Mouse (Mus musculus) limb, embryonic 15.5 days (tissue): Measurements from ENCODE around the gene Pde4a. TPM values are rescaled to one million over a fixed set of nuclear protein-coding genes. Genes with fewer than 3 reads are reported as not detected.

Experiments
- ATAC-seq: fragments of 200-750 bp; cut with Nextera tagmentation; 2 replicates; pipeline ENCODE4 v1.8.0; 2017; ENCODE audit warnings: low read depth, moderate TSS enrichment; ENCODE audit not compliant: insufficient number of reproducible peaks, low FRiP score, low TSS enrichment
- H3K27ac ChIP-seq: fragments of 300-500 bp; sonication (generic); 2 replicates; pipeline ENCODE4 v1.5.1; 2015; ENCODE audit warnings: moderate library complexity, mild to moderate bottlenecking, inconsistent platforms
- H3K27me3 ChIP-seq: fragments of 300-500 bp; sonication (generic); 2 replicates; pipeline ENCODE4 v1.6.1; 2015; ENCODE audit warnings: inconsistent platforms
- H3K36me3 ChIP-seq: fragments of 300-500 bp; sonication (generic); 2 replicates; pipeline ENCODE4 v1.6.1; 2015; ENCODE audit warnings: inconsistent platforms
- H3K4me1 ChIP-seq: fragments of 300-500 bp; sonication (generic); 2 replicates; pipeline ENCODE4 v1.6.1; 2015; ENCODE audit warnings: inconsistent platforms
- H3K4me2 ChIP-seq: fragments of 300-500 bp; sonication (generic); 2 replicates; pipeline ENCODE4 v1.6.1; 2015; ENCODE audit warnings: mild to moderate bottlenecking, inconsistent platforms
- H3K4me3 ChIP-seq: fragments of 300-500 bp; sonication (generic); 2 replicates; pipeline ENCODE4 v1.5.1; 2015; ENCODE audit warnings: mild to moderate bottlenecking, inconsistent platforms
- H3K9ac ChIP-seq: fragments of 300-500 bp; sonication (generic); 2 replicates; pipeline ENCODE4 v1.6.1; 2015; ENCODE audit warnings: inconsistent platforms
- H3K9me3 ChIP-seq: fragments of 300-500 bp; sonication (generic); 2 replicates; pipeline ENCODE4 v1.6.1; 2016; ENCODE audit warnings: inconsistent platforms
- WGBS: fragments of 180-500 bp; shearing (Covaris S2); methylation state at CpG from one replicate; pipeline ENCODE4 v1.1.7; 2015; 5-methylcytosine and 5-hydroxymethylcytosine counted together
- polyA plus RNA-seq: library from polyadenylated mRNA; unstranded; fragments of >200 nt; fragmentation: Nextera tagmentation; extraction: Ambion mirVana; gene quantifications from 2 replicates; pipeline ENCODE4 v1.2.1, GENCODE M21; 2015

The Pde4a gene
- polyA plus RNA-seq: 6.1 and 6.4 TPM in 2 replicates

- Histone ChIP-seq H3K36me3 (no peaks in the 10 kb centered on the region), H3K27ac (no peak within 1 kb of the TSS), H3K4me3 (peak within 1 kb of the TSS; percentile 53), H3K9me3 (no peaks in the 10 kb centered on the region), H3K4me2 (peak within 1 kb of the TSS; percentile 98), H3K27me3 (peaks cover 66% of the 10 kb centered on the region), H3K9ac (peak within 1 kb of the TSS; percentile 51), H3K4me1 (peaks cover 58% of the 10 kb centered on the region)
- no peak for ATAC-seq
- WGBS: under 1% methylated on average over 78 of the region's 86 CpGs
Observed at GRCm38 (mm10) chr9:21165041-21165951, at the start of gene Pde4a. TSS of gene Pde4a (plus strand) at chr9:21165714.

DNA sequence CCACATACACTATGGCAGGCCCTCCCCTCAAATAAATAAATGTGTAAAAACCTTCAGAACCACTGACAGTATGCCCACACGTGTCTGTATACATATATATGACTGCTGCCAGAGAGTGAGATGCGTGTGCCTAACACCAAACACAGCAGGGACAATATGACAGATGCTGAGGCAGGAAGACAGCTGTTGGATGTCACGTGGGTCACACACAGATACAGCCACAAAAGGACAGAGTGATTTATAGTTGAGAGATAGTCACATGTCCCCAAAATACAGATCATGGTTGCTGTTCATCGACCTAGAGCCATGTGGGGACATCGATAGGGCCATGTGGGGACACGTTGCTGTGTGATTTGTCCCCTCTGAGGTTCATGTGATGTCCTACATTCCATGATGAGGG lies 48.4 kb upstream of the Pde4a start:
- H3K4me2 ChIP-seq: no peak overlapping the region
- no peak overlapping the region for H3K9ac ChIP-seq
- H3K36me3 ChIP-seq: peaks cover 51% of the 10 kb centered on the region
- WGBS: 74% methylated on average over 6 of the region's 6 CpGs
- no peaks in the 10 kb centered on the region for H3K27me3 ChIP-seq
- H3K4me3 ChIP-seq: no peak overlapping the region
- H3K9me3 ChIP-seq: no peaks in the 10 kb centered on the region
- ATAC-seq: no peak
- no peak overlapping the region for H3K27ac ChIP-seq
- H3K4me1 ChIP-seq: no peaks in the 10 kb centered on the region

DNA sequence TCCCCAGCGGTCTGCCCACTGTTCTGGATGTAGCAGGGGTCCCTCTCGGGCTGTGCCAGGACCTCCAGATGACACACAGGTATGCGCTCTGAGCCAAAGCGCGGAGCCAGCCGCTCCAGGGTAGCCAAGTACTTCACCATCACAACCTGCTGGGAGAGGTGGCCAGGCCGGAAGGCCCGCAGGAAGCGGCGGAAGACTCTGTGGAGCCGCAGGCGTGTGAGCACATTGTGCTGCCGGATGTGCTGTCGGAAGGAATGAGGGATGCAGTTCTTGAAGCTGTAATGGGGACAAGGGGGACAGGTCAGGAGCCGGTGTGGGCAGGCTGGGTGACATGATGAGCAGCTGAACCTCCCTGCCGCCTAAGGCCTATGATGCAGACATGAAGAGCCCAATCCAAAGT lies 44.0 kb upstream of the Pde4a start:
- no peak overlapping the region for H3K4me2 ChIP-seq
- H3K27me3 ChIP-seq: no peaks in the 10 kb centered on the region
- no peaks in the 10 kb centered on the region for H3K9me3 ChIP-seq
- peaks cover 61% of the 10 kb centered on the region for H3K36me3 ChIP-seq
- no peak; the same call in 1 of the 2 replicates for ATAC-seq
- H3K27ac ChIP-seq: no peak overlapping the region
- 83% methylated on average over 16 of the region's 16 CpGs for WGBS
- no peak overlapping the region for H3K9ac ChIP-seq
- H3K4me1 ChIP-seq: no peaks in the 10 kb centered on the region
- H3K4me3 ChIP-seq: no peak overlapping the region

- H3K4me3 ChIP-seq: no peak overlapping the region
- WGBS: 83% methylated on average over 5 of the region's 5 CpGs
- H3K27me3 ChIP-seq: no peaks in the 10 kb centered on the region
- 0 out of 2 replicates have a peak, but pooled peaks cover 1% of the 10 kb centered on the region for H3K4me1 ChIP-seq
- peaks cover 70% of the 10 kb centered on the region for H3K36me3 ChIP-seq
- no peak overlapping the region for H3K27ac ChIP-seq
- H3K9me3 ChIP-seq: no peaks in the 10 kb centered on the region
- H3K9ac ChIP-seq: no peak overlapping the region
- no peak overlapping the region for H3K4me2 ChIP-seq
- no peak for ATAC-seq
Observed at GRCm38 (mm10) chr9:21124837-21125236, 40.7 kb upstream of the Pde4a start.

DNA sequence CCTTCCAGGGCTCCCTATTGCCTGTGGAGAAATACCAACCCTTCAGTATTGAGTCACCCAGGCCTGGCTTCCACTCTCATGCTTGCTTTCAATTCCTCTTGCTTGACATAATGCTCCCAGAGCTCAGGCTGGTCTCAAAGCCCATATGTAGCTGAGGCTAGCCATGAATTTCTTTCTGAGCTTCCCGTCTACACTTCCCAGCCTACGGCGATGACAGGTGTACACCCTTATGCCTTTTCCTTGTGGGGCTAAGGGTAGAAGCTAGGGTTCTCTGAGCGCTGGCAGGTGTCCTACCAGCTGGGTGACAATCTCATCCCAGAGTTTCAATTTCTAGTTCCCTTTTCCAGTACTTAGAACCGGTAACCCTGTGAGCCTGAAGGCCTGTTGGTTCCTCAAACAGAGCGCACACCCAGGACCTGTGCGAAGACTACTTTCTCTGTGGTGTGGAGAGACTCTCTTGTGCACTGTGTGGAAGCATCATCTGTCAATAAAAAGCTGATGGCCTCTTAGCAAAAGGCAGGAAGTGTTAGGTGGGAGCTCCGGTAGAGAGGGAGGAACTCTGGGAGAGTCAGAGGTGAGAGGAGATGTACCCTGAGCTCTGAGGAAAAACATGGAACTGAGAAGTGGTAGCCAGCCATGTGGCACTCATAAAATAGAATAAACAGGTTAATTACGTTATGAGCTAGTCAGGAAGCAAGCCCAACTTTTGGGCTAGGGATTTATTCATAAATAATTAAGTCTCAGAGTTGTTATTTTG lies 39.8 kb upstream of the Pde4a start:
- Histone ChIP-seq H3K27me3 (no peaks in the 10 kb centered on the region), H3K36me3 (peaks cover 61% of the 10 kb centered on the region), H3K4me2 (no peak overlapping the region), H3K9me3 (no peaks in the 10 kb centered on the region), H3K27ac (no peak overlapping the region), H3K9ac (no peak overlapping the region), H3K4me1 (peaks cover 10% of the 10 kb centered on the region), H3K4me3 (no peak overlapping the region)
- 84% methylated on average over 9 of the region's 9 CpGs for WGBS
- ATAC-seq: no peak

GRCm38 (mm10) chr9:21126259-21126627 lies 39.3 kb upstream of the Pde4a start:
- ATAC-seq: no peak
- Histone ChIP-seq H3K4me3 (no peak overlapping the region), H3K4me1 (peaks cover 10% of the 10 kb centered on the region), H3K4me2 (no peak overlapping the region), H3K9ac (no peak overlapping the region), H3K27me3 (no peaks in the 10 kb centered on the region), H3K27ac (no peak overlapping the region), H3K36me3 (peaks cover 56% of the 10 kb centered on the region), H3K9me3 (no peaks in the 10 kb centered on the region)
- WGBS: 64% methylated on average over 2 of the region's 2 CpGs

- Histone ChIP-seq H3K27me3 (no peaks in the 10 kb centered on the region), H3K4me3 (peak within 1 kb of the TSS; percentile 66), H3K36me3 (peaks cover 21% of the 10 kb centered on the region), H3K4me1 (peaks cover 10% of the 10 kb centered on the region), H3K9ac (peak within 1 kb of the TSS; percentile 41), H3K27ac (peak within 1 kb of the TSS; percentile 70), H3K4me2 (peak within 1 kb of the TSS; percentile 63), H3K9me3 (no peaks in the 10 kb centered on the region)
- WGBS: 6% methylated on average over 37 of the region's 37 CpGs
- peak; percentile 96 for ATAC-seq
Observed at GRCm38 (mm10) chr9:21131059-21131956, 34.2 kb upstream of the Pde4a start, which contains the start of gene Tyk2. TSS of gene Tyk2 (minus strand) at chr9:21131243.

DNA sequence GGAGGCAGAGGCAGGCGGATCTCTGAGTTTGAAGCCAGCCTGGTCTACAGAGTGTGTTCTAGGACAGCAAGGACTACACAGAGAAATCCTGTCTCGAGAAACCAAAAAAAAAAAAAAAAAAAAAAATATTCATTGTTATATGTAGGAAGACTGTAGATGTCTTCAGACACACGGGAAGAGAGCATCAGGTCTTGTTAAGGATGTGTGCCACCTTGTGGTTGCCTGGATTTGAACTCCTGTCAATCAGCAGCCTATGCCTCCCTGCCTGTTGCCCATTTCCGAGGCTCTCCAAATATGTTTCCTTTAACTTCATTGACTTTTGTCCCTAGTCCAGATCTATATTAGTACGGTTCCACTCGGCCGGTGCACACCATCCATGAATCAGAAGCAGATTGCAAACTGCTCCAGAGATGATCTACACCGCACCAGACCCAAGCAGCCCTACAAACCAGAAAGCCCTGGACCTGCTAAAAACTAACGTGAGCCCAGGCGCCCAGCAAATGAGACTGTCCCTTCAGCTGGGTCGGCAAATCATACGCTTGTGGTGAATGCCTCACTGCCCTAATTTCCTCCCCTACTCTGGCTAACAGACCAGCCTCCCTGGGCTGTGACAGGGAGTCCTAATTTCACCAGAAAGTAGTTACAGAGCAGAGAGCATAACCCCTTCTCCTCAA lies 33.3 kb upstream of the Pde4a start:
- Histone ChIP-seq H3K4me3 (no peak overlapping the region), H3K36me3 (peaks cover 12% of the 10 kb centered on the region; the same call in 1 of the 2 replicates), H3K9me3 (no peaks in the 10 kb centered on the region), H3K27ac (no peak overlapping the region), H3K9ac (no peak overlapping the region), H3K4me1 (peaks cover 10% of the 10 kb centered on the region), H3K4me2 (no peak overlapping the region), H3K27me3 (no peaks in the 10 kb centered on the region)
- ATAC-seq: no peak
- whole genome bisulfite sequencing: 79% methylated on average over 12 of the region's 12 CpGs

GRCm38 (mm10) chr9:21133064-21133707 lies 32.3 kb upstream of the Pde4a start:
- H3K4me3 ChIP-seq: no peak overlapping the region
- WGBS: 72% methylated on average over 9 of the region's 9 CpGs
- no peak for ATAC-seq
- no peaks in the 10 kb centered on the region for H3K27me3 ChIP-seq
- no peak overlapping the region for H3K9ac ChIP-seq
- H3K9me3 ChIP-seq: no peaks in the 10 kb centered on the region
- H3K4me1 ChIP-seq: peaks cover 10% of the 10 kb centered on the region
- peaks cover 14% of the 10 kb centered on the region for H3K36me3 ChIP-seq
- H3K27ac ChIP-seq: no peak overlapping the region
- H3K4me2 ChIP-seq: no peak overlapping the region

- Histone ChIP-seq H3K36me3 (peaks cover 24% of the 10 kb centered on the region), H3K4me3 (no peak overlapping the region), H3K4me2 (no peak overlapping the region), H3K9me3 (no peaks in the 10 kb centered on the region), H3K9ac (no peak overlapping the region), H3K4me1 (peaks cover 9% of the 10 kb centered on the region), H3K27me3 (no peaks in the 10 kb centered on the region), H3K27ac (no peak overlapping the region)
- ATAC-seq: no peak
- 67% methylated on average over 9 of the region's 9 CpGs for WGBS
Observed at GRCm38 (mm10) chr9:21134595-21135328, 30.8 kb upstream of the Pde4a start.
